Mouse (Mus musculus): Measurements from ENCODE around the gene Appbp2. TPM values are rescaled to one million over a fixed set of nuclear protein-coding genes. Genes with fewer than 3 reads are reported as not detected.
A peak's percentile ranks its signal among the peaks of the same experiment; 100 is the strongest.
"Not testable (repeated sequence)": the region's sequence is repeated elsewhere in the genome, so short reads cannot be mapped to it uniquely, and the experiment has no call there.

The Appbp2 gene
- polyA plus RNA-seq, 1 experiment from 2014 or later = 31.7 TPM

DNA sequence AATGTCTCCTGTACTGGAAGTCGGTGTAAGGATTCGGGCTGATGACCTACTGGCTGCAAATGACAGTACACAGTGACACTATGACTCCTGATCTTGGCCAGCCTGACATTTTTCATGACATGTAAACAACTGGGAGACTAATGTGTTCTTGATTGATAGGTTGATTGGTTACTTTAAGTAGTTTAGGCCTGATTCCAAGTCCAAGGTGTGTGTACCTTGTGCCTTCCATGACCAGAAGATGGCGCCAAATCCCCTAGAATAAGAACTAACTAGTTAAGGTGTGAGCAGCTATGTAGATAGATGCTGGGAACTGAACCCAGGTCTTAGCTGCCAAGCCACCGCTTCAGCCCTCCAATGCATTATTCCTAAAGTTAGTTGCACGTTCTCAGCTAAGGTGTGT lies 50.8 kb downstream of the Appbp2 start:
- Histone ChIP-seq H3K4me3 (no peak overlapping the region), H3K9ac (no peak overlapping the region), H3K4me1 (replicated peaks) (peaks cover 4% of the 10 kb centered on the region), H3K4me2 (no peak overlapping the region), H3K27me3 (no peaks in the 10 kb centered on the region), H3K36me3 (peaks cover 2% of the 10 kb centered on the region; the same call in 1 of the 2 replicates), H3K9me3 (replicated peaks) (no peaks in the 10 kb centered on the region), H3K27ac (no peak overlapping the region)
- ATAC-seq (replicated peaks; ENCODE audit: insufficient number of reproducible peaks, insufficient read depth, low FRiP score, low read depth) = no peak
- WGBS = 72% methylated on average over 5 of the region's 5 CpGs

DNA sequence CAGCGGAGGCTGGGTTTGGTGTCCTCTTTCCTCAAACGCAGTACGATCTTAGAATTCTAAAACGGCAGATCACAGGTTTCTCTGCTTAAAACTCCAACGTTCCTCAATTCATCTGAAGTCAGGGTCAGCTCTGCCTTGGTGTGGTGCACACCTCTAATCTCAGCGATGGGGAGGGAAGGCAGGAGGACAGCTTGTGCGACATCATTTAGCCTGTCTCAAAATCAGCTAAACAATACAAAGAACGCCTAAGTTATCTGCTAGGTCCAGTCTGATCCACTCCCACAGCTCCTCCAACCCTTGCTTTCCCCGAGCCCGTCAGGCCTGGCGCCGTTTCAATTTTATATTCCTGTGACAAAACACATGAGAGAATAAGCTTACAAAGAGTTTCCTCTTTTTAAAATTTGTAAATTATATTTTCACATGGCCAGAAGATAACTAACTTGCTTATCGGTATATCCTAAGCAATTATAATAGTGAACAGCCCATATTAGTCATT lies 51.6 kb downstream of the Appbp2 start:
- Histone ChIP-seq H3K4me1 (replicated peaks) (peaks cover 4% of the 10 kb centered on the region), H3K4me2 (peak overlapping the region; percentile 79), H3K27ac (no peak overlapping the region), H3K36me3 (no peaks in the 10 kb centered on the region; the same call in 1 of the 2 replicates), H3K27me3 (no peaks in the 10 kb centered on the region), H3K9me3 (replicated peaks) (no peaks in the 10 kb centered on the region), H3K9ac (peak overlapping the region; percentile 33; the same call in 1 of the 2 replicates), H3K4me3 (peak overlapping the region; percentile 45)
- peak; percentile 22; the same call in 1 of the 2 replicates for ATAC-seq (replicated peaks; ENCODE audit: insufficient number of reproducible peaks, insufficient read depth, low FRiP score, low read depth)
- WGBS = 17% methylated on average over 13 of the region's 13 CpGs

DNA sequence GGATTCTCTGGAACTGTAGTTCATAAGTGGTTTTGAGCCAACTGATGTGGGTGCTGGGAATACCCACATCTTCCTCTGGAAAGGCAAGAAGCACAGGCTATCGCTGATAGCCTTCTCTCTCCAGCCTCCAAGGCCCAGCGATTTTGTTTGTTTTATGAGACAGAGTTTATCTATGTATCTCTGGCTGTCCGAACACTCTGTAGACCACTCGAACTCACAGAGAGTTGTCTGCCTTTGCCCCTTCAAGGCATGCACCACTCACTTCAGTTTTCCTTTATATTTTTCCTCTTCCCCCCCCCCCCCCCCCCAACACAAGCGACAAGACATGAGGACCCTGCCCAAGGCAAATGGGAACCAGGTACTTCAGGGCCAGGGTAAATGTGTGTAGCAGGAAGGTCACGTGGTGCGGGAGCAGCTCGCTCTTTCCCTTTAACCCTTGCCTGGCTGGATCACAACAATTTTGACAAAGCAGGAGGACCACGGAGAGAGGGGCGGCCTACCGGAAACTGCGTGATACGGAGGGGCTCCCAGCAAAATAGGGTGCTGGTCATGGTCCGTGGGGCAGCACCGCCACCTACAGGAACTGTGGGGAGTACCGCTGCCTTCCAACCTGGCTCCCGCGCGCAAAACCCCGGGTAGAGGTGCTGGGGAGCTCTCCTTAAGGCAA lies 52.2 kb downstream of the Appbp2 start:
- H3K36me3 ChIP-seq = no peaks in the 10 kb centered on the region; the same call in 1 of the 2 replicates
- H3K9me3 ChIP-seq (replicated peaks) = no peaks in the 10 kb centered on the region
- H3K27me3 ChIP-seq = no peaks in the 10 kb centered on the region
- H3K4me1 ChIP-seq (replicated peaks) = peaks cover 4% of the 10 kb centered on the region
- 3% methylated on average over 20 of the region's 20 CpGs for WGBS
- peak overlapping the region; percentile 33; the same call in 1 of the 2 replicates for H3K9ac ChIP-seq
- H3K4me2 ChIP-seq = peak overlapping the region; percentile 79
- H3K27ac ChIP-seq = no peak overlapping the region
- H3K4me3 ChIP-seq = peak overlapping the region; percentile 45
- ATAC-seq (replicated peaks; ENCODE audit: insufficient number of reproducible peaks, insufficient read depth, low FRiP score, low read depth) = peak; percentile 82

DNA sequence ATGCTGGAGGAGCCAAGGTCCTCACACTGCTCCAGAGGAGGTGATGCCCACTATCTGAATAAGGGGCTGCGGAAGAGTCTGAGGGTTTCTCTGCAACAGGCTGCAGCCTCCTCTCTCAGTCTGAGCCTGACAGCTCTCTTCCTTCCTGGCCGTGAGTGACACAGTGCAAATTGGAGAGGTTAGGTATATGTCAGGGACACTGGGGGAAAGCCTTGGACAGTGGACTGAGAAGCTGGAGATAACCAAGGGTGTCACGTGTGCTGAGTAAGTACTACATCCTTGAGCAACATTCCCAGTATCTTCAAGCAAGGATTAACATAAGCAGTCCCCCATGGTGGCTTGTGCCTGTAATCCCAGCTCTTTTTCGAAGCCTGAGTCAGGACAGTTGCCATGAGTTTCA lies 56.5 kb downstream of the Appbp2 start:
- Histone ChIP-seq H3K27ac (no peak overlapping the region), H3K27me3 (no peaks in the 10 kb centered on the region), H3K4me2 (no peak overlapping the region), H3K9me3 (replicated peaks) (no peaks in the 10 kb centered on the region), H3K36me3 (no peaks in the 10 kb centered on the region), H3K9ac (no peak overlapping the region), H3K4me1 (replicated peaks) (peaks cover 4% of the 10 kb centered on the region), H3K4me3 (no peak overlapping the region)
- no peak for ATAC-seq (replicated peaks; ENCODE audit: insufficient number of reproducible peaks, insufficient read depth, low FRiP score, low read depth)
- 73% methylated on average over 4 of the region's 4 CpGs for WGBS

DNA sequence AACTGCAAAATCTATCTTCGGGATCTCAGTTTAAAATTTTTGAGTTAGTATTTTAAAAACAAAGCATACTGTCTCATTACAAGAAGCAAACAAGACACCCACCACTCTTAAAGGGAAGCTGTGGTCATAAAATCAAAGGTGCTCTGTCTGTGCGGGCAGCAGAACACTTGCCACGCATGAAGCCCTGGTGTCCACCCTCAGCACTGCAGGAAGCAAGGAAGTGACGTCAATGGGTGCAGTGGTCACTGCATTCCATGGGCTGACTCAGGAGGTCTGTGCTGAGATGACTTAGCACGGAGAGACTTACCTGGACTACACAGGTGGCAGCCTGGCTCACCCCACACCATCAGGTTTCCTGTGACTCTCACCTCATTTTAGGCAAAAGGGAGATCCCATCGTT lies 57.2 kb downstream of the Appbp2 start:
- no peak for ATAC-seq (replicated peaks; ENCODE audit: insufficient number of reproducible peaks, insufficient read depth, low FRiP score, low read depth)
- no peaks in the 10 kb centered on the region for H3K36me3 ChIP-seq
- H3K9me3 ChIP-seq (replicated peaks) = no peaks in the 10 kb centered on the region
- H3K4me1 ChIP-seq (replicated peaks) = no peaks in the 10 kb centered on the region
- no peaks in the 10 kb centered on the region for H3K27me3 ChIP-seq
- WGBS = 68% methylated on average over 6 of the region's 6 CpGs
- H3K27ac ChIP-seq = no peak overlapping the region
- H3K4me3 ChIP-seq = no peak overlapping the region
- no peak overlapping the region for H3K4me2 ChIP-seq
- no peak overlapping the region for H3K9ac ChIP-seq

DNA sequence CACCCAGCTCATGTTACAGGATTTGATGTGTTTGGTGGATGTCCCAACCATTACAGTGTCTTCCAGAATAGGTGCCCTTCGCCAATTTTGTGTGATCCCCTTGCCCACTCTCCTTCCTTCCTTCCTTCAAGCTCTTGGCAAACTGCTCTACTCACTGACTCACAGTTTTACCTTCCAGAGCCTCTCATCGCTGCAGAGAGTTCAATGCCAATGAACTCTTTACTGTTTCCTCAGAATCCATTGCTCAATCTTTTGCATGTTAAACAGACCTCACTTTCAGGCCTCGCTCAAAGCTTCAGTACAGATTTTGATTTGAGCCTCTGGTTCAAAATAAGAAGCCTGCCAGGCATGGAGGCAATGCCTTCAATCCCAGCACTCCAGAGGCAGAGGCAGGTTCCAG lies 59.0 kb downstream of the Appbp2 start:
- Histone ChIP-seq H3K9ac (no peak overlapping the region), H3K9me3 (replicated peaks) (no peaks in the 10 kb centered on the region), H3K36me3 (no peaks in the 10 kb centered on the region), H3K27me3 (no peaks in the 10 kb centered on the region), H3K4me1 (replicated peaks) (no peaks in the 10 kb centered on the region), H3K27ac (no peak overlapping the region), H3K4me2 (no peak overlapping the region), H3K4me3 (no peak overlapping the region)
- ATAC-seq (replicated peaks; ENCODE audit: insufficient number of reproducible peaks, insufficient read depth, low FRiP score, low read depth) = no peak
- WGBS = 71% methylated on average over 3 of the region's 3 CpGs

DNA sequence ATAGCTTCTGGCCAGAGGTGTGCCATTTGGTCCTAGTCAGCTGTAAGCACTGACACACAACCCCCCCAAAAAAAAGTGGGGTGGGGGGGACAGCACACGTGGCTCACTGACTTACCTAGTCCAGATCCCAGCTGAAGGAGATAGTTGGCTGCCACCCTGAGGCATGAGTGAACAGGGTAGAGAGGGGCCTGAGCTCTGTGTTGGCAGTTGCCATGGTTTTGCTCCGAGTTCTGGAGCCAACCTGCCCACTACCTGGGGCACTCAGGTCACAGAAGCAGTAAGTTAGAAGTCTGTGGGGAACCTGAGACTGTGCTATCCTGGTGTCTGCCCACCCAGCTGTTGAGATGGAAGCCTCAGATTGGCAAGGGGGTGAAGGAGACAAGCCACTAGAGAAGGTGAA lies 64.1 kb downstream of the Appbp2 start:
- 46% methylated on average over 2 of the region's 2 CpGs for WGBS
- Histone ChIP-seq H3K4me3 (no peak overlapping the region), H3K36me3 (no peaks in the 10 kb centered on the region), H3K27me3 (no peaks in the 10 kb centered on the region), H3K4me1 (replicated peaks) (peaks cover 3% of the 10 kb centered on the region; the same call in 1 of the 2 replicates), H3K9me3 (replicated peaks) (no peaks in the 10 kb centered on the region), H3K9ac (no peak overlapping the region), H3K27ac (no peak overlapping the region), H3K4me2 (no peak overlapping the region)
- ATAC-seq (replicated peaks; ENCODE audit: insufficient number of reproducible peaks, insufficient read depth, low FRiP score, low read depth) = no peak

DNA sequence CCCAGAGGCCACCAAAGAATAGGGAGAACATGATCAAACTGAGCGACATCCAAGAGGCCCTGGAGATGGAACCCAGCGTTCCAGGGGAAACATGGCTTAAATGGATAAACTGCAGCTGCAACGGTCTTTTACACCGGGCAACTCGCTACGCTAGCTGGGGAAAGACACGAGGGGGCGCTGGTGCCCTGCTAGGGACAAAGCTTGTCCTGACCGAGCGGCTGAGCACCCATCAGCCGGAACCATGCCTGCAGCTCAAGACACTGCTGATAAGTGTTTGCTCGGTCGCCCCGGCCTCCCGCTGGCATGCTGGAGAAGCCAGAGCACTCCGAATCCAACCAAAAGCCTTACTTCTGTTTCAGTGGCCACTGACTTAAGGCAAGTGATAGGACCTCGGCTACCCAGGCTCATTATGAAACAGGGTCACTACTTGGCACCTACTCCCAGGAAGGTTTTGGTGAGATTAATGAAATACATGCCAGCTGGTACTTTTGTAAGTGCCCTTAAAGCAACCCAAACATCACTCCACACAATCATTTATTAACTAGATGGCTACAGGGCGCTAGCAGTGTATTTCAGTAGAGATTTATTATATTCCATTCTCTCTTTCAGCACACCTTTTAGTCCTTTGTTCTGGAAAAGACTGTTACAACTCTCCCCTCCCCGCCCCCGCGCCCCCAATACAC lies 64.7 kb downstream of the Appbp2 start, which contains the start of gene 1700125H20Rik:
1700125H20Rik (plus strand) TSS at position 347 of the 683 bp plus-strand sequence.
- 12% methylated on average over 21 of the region's 21 CpGs for WGBS
- peak within 1 kb of the TSS; percentile 40; the same call in 1 of the 2 replicates for H3K9ac ChIP-seq
- peak within 1 kb of the TSS; percentile 40 for H3K4me3 ChIP-seq

DNA sequence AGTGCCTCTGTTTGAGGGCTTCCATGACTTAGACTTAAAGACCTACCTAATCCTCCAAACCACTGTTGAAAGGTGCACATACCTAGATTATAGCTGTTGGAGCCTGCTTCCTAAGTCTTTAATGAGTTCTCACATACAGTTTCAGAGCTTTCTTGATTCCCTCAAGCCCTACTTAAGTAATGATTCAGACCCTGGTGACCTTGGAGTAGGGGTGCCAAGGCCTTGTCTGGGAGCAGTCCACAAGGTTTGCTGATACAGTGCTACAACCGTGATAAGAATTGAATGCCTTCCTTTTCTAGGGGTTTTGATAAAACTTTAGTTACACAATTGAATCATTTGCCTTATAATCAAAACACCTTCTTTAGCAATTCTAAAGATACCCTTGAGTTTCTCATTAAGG lies 67.4 kb downstream of the Appbp2 start:
- 35% methylated on average over 1 of the region's 1 CpGs for WGBS

More for the DNA sequence above, 64.7 kb downstream of the Appbp2 start, which contains the start of gene 1700125H20Rik:
- no peaks in the 10 kb centered on the region for H3K36me3 ChIP-seq
- ATAC-seq (replicated peaks; ENCODE audit: insufficient number of reproducible peaks, insufficient read depth, low FRiP score, low read depth) = peak; percentile 72
- peak within 1 kb of the TSS; percentile 67 for H3K4me2 ChIP-seq
- no peaks in the 10 kb centered on the region for H3K9me3 ChIP-seq (replicated peaks)
- H3K27ac ChIP-seq = no peak within 1 kb of the TSS
- no peaks in the 10 kb centered on the region for H3K27me3 ChIP-seq
- peaks cover 3% of the 10 kb centered on the region; the same call in 1 of the 2 replicates for H3K4me1 ChIP-seq (replicated peaks)

DNA sequence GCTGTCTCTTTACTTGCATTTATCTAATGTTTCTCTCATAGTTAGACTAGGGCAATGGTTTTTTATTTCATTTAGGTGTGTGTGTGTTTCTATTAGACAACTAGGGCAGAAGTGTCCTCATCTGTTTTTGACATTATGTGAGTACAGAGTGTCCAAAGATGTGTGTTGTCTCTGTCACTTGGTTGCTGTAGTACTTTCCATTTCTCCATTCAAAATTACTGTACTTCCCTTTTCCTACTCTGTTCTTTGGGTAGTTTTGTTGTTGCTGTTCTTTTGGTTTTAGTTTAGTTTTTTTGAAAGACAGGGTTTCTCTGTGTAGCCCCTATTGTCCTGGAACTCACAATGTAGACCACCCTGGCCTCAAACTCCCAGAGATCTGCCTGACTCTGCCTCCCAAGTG lies 70.6 kb downstream of the Appbp2 start:
- no peaks in the 10 kb centered on the region for H3K36me3 ChIP-seq
- H3K4me1 ChIP-seq (replicated peaks) = no peaks in the 10 kb centered on the region
- no peak for ATAC-seq (replicated peaks; ENCODE audit: insufficient number of reproducible peaks, insufficient read depth, low FRiP score, low read depth)
- no peak overlapping the region for H3K9ac ChIP-seq
- no peak overlapping the region for H3K4me3 ChIP-seq
- no peak overlapping the region for H3K27ac ChIP-seq
- no peaks in the 10 kb centered on the region for H3K27me3 ChIP-seq
- no peak overlapping the region for H3K4me2 ChIP-seq
- no peaks in the 10 kb centered on the region for H3K9me3 ChIP-seq (replicated peaks)

More for the DNA sequence above, 67.4 kb downstream of the Appbp2 start:
- no peak overlapping the region for H3K27ac ChIP-seq
- no peak overlapping the region for H3K4me3 ChIP-seq
- no peak overlapping the region for H3K4me2 ChIP-seq
- H3K36me3 ChIP-seq = no peaks in the 10 kb centered on the region
- no peak for ATAC-seq (replicated peaks; ENCODE audit: insufficient number of reproducible peaks, insufficient read depth, low FRiP score, low read depth)
- no peaks in the 10 kb centered on the region for H3K27me3 ChIP-seq
- peaks cover 3% of the 10 kb centered on the region; the same call in 1 of the 2 replicates for H3K4me1 ChIP-seq (replicated peaks)
- H3K9ac ChIP-seq = no peak overlapping the region
- no peaks in the 10 kb centered on the region for H3K9me3 ChIP-seq (replicated peaks)

DNA sequence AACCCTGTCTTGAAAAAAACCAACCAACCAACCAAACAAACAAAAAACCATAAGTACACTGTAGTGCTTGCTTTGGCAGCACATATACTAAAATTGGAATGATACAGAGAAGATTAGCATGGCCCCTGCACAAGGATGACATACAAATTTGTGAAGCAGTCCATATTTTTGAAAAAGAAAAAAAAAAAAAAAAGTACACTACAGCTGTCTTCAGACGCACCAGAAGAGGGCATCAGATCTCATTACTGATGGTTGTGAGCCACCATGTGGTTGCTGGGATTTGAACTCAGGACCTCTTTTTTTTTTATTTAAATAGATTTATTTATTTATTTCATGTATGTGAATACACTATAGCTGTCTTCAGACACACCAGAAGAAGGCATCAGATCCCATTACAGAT lies 71.9 kb downstream of the Appbp2 start:
- H3K4me3 ChIP-seq; H3K36me3 ChIP-seq; ATAC-seq (replicated peaks; ENCODE audit: insufficient number of reproducible peaks, insufficient read depth, low FRiP score, low read depth); H3K27ac ChIP-seq; H3K27me3 ChIP-seq; H3K4me1 ChIP-seq (replicated peaks); H3K9me3 ChIP-seq (replicated peaks); H3K9ac ChIP-seq; H3K4me2 ChIP-seq: not testable (repeated sequence)
- WGBS = 81% methylated on average over 1 of the region's 1 CpGs
